Mouse (Mus musculus): ENCODE data around the gene Cfap65.
A peak's percentile ranks its signal among the peaks of the same experiment; 100 is the strongest.

Gene Cfap65

DNA sequence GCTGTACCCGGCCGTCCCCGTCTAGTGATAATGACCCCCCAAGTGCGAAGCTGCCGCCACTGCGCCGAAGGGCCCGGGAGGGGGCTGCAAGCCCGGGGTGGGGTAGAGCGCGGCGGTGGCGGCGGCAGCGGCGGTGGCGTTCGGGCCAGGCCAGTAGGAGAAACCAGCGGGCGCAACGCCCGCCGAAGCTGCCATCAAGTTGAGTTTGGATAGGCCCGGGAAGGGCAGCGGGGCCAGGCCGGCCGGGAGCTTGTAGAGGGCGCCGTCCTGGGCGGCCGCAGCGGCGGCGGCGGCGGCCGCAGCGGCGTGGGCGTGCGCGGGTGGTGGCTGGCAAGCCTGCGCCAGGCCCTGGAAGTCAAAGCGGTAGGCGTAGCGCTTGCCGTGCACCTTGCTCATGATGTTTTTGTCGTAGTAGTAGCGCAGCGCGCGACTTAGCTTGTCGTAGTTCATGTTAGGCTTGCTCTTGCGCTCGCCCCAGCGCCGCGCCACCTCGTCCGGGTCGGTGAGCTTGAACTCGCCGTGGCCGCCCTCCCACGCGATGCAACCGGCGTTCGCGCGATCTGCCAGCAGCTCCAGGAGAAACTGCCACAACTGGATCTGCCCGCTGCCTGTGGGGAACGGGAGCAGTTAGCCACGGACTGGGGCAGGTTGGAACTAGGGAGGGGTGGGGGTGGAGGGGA lies 53.2 kb downstream of the Cfap65 start:
- no peak for DNase-seq (ENCODE audit: low spot score)

GRCm38 (mm10) chr1:74880785-74881360 lies 54.5 kb downstream of the Cfap65 start:
- DNase-seq (ENCODE audit: low spot score), result peak; percentile 76

- DNase-seq (ENCODE audit: low spot score), result no peak
These were observed 58.2 kb downstream of the Cfap65 start for GRCm38 (mm10) chr1:74877199-74877598.

DNA sequence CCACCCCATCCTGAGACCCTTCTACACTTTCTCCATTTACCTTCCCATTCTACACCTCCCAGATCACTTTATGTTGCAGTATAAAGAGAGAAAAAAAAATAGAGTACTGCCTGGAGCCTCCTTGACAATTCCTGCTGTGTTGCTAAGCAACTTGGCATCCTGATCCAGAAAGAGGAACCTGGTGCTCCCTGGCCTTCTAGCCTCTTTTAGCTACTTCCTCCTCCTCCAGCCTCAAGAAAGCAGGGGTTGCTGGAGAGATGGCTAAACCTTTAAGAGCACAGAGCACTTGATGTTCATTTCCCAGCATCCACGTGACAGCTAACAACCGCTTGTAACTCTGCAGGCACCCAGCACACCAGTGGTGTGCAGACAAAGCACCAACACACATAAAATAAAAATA lies 63.2 kb downstream of the Cfap65 start:
- no peak for DNase-seq (ENCODE audit: low spot score)

DNA sequence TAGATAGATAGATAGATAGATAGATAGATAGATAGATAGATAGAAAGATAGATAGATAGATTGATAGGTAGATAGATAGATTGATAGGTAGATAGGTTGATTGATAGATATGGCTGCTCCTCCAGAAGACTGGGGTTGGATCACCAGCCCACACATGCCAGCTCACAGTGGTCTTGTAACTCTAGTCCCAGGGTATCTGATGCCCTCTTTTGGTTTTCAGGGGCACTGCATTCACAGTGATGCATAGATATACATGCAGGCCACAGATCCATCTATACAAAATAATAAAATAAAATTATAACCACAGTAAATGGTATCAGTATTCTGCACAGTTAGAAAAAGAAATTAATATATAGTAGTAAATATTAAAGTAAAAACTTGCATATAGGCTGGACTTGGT lies 73.6 kb downstream of the Cfap65 start:
- no peak for DNase-seq (ENCODE audit: low spot score)

DNA sequence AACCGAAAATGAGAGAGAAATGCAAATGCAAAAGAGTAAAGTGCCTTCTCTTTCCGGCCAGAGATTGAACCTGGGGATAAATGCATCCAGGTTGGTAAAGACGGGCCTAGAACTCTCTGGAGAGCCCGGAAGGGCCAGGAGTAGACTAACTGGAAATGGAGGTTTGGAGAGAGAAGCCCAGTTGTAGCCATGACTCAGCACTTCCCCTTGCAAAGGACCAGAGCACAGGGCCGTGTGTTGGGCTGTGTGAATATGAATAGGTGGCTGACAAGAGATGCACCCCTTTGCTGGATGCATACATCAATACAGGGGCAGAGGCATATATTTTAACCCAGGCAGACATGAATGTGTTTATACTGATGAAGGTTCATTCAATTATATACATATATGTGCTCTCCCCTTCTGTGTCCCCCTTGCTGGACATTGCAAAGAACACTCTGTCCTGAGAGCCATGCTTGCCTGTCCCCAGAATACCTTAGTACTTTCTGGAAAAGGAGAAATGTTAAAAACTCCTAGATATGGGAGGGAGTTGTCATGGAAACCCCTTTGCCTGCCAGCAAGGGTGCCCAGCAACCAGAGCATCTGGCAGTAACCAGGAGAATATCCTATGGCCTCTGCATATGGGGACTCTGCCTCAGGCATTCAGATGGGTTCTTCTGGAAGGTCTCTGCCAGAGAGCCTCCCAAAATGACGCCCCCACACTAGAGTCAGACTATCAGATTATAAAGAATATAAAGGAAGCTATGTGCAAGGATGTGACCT lies 76.0 kb downstream of the Cfap65 start:
- no peak for DNase-seq (ENCODE audit: low spot score)

GRCm38 (mm10) chr1:74858805-74859204 lies 76.6 kb downstream of the Cfap65 start:
- DNase-seq (ENCODE audit: low spot score), result no peak

- no peak for DNase-seq (ENCODE audit: low spot score)
These were observed 77.2 kb downstream of the Cfap65 start for GRCm38 (mm10) chr1:74858171-74858719.

DNA sequence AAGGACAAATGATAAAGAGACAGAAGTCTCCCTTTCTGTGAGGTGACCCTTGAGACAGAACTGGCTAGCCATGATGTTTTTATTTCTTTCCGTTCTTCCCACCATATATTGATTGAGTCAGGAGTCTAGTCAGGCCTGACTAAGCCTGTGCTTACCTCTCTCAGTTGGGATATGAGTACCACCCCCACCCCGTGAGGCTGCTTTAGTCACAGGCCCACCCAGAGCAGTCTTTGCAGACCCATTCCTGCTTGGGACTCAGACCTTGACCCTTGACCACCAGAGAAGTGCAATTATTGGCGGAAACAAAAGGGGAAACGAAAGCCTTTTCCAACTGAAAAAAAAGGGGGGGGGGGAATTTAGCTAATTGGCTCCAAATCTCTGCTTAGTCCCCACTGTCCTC lies 77.7 kb downstream of the Cfap65 start:
- no peak for DNase-seq (ENCODE audit: low spot score)

- DNase-seq (ENCODE audit: low spot score), result no peak
These were observed 78.2 kb downstream of the Cfap65 start for GRCm38 (mm10) chr1:74857201-74857600.

DNA sequence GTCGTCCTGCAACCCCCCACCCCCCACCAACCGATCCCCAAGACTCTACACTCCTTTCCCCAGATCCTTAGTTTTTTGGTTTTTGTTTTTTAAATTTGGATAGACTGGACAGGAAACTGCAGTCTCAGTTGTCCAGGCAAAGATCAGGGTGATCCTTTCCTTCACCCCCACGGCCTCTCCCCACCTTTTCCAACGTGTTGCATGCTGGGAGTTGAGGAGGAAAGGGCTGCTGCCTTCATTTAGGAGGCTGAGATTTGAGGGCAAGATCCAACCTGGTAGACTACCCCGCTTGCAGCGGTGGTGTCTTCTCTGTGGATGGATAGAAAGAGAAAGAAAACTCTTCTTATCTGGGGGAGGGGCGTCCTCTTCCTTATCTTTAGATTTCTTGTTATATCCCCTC lies 78.6 kb downstream of the Cfap65 start:
- DNase-seq (ENCODE audit: low spot score), result no peak

GRCm38 (mm10) chr1:74856439-74856720 lies 79.0 kb downstream of the Cfap65 start:
- DNase-seq (ENCODE audit: low spot score), result no peak

DNA sequence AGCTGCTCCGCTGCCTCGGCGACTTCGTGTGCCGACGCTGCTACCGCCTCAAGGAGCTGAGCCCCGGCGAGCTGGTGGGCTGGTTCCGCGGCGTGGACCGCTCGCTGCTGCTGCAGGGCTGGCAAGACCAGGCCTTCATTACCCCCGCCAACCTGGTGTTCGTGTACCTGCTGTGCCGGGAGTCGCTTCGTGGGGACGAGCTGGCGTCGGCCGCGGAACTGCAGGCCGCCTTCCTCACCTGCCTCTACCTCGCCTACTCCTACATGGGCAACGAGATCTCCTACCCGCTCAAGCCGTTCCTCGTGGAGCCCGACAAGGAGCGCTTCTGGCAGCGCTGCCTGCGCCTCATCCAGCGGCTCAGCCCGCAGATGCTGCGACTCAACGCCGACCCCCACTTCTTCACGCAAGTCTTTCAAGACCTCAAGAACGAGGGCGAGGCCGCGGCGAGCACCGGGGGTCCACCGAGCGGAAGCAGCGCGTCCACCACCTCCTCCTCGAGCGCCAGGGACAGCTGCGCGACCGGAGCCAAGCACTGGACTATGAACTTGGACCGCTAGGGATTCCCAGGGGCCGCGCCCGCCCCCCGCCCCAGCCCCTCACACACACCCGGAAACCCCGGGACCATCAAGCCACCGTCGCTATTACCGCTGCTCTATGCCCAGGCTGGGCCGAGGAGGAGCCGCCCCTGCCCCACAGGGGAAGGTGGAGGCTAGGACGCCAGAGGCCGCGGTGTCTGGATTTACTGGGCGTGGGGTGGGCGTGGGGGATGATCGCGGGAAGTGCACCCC lies 79.6 kb downstream of the Cfap65 start:
- DNase-seq (ENCODE audit: low spot score), result no peak

- DNase-seq (ENCODE audit: low spot score), result no peak
These were observed 80.2 kb downstream of the Cfap65 start for GRCm38 (mm10) chr1:74855156-74855555.

GRCm38 (mm10) chr1:74854306-74855056 lies 80.9 kb downstream of the Cfap65 start, which contains the start of gene Cdk5r2:
Gene Cdk5r2 (plus strand): TSS chr1:74854934.
- DNase-seq (ENCODE audit: low spot score), result no peak

Data from adipocyte (in vitro differentiated cells).